Mouse (Mus musculus) forebrain, embryonic 10.5 days (tissue): ENCODE data around the gene Polr2j. TPM values are rescaled to one million over a fixed set of nuclear protein-coding genes. Genes with fewer than 3 reads are reported as not detected.

Experiments
- DNase-seq: peaks from one replicate; pipeline ENCODE4 v3.0.0-alpha.2; 2017; ENCODE audit warnings: low spot score; ENCODE audit errors: extremely low spot score
- H3K27ac ChIP-seq: fragments of 300-500 bp; sonication (generic); 2 replicates; pipeline ENCODE4 v1.5.1; 2016; ENCODE audit warnings: mild to moderate bottlenecking
- H3K27me3 ChIP-seq: fragments of 300-500 bp; sonication (generic); 2 replicates; pipeline ENCODE4 v1.6.1; 2016; ENCODE audit warnings: mild to moderate bottlenecking; ENCODE audit not compliant: poor library complexity, severe bottlenecking
- H3K36me3 ChIP-seq: fragments of 300-500 bp; sonication (generic); replicated peaks from 2 replicates; pipeline ENCODE4 v1.6.1; 2016; ENCODE audit warnings: mild to moderate bottlenecking, moderate library complexity
- H3K4me1 ChIP-seq: fragments of 300-500 bp; sonication (generic); 2 replicates; pipeline ENCODE4 v1.6.1; 2016
- H3K4me3 ChIP-seq: fragments of 300-500 bp; sonication (generic); 2 replicates; pipeline ENCODE4 v1.5.1; 2016; ENCODE audit warnings: mild to moderate bottlenecking, moderate library complexity
- H3K9me3 ChIP-seq: fragments of 300-500 bp; sonication (generic); 2 replicates; pipeline ENCODE4 v1.6.1; 2016; ENCODE audit warnings: mild to moderate bottlenecking, moderate library complexity
- WGBS: fragments of 180-500 bp; shearing (Covaris S2); methylation state at CpG from one replicate; pipeline ENCODE4 v1.1.7; 2016; 5-methylcytosine and 5-hydroxymethylcytosine counted together
- polyA plus RNA-seq: library from polyadenylated mRNA; unstranded; fragments of >200 nt; fragmentation: Nextera tagmentation; extraction: Ambion mirVana; gene quantifications from 2 replicates; pipeline ENCODE4 v1.2.1, GENCODE M21; 2016

Gene Polr2j
- polyA plus RNA-seq = 299 and 302 TPM in 2 replicates

DNA sequence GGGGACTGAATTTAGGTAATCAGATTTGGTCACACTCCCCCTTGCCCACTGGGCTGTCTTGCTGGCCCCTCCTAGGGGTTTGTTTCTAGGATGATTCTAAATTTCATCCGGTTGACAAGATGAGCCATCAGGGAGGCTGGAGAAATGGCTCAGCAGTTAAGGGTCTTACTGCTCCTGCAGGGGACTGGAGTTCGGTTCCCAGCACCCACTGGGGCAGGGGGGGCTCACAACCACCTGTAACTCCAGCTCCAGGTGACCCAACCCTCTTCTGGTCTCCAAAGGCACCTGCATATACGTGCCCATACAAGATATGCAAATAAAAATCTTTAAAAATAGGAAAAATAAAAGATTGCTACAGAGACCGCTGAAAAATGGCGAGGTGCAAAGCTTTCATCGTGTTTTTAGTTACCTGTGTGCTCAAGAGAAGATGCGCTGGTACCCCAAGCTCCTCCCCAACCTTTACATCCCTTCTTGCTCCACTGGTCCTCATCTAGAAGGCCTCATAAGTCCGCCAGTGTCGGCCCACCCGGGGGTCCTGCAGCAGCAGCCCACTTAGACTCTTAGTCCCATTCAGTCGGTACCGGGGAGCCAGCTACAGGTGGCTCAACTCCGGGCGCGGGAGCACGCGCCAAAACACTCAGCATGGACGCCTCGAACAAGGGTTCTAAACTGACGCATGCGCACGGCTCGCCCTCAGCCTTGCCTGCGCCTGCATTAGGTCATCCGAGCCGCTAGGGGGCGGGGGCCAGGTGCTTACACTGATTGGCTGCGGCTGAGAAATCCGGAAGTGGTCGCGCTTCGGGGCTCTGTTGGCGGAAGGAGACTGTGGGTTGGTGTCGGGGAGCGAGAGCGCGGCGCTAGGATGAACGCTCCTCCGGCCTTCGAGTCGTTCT lies at the start of gene Polr2j:
Gene Polr2j, plus strand, starts transcription at position 741 of the 893 bp plus-strand sequence.
- peak within 1 kb of the TSS; percentile 95 for H3K4me3 ChIP-seq
- H3K9me3 ChIP-seq = no peaks in the 10 kb centered on the region
- peaks cover 30% of the 10 kb centered on the region for H3K4me1 ChIP-seq
- H3K27ac ChIP-seq = peak within 1 kb of the TSS; percentile 94
- H3K36me3 ChIP-seq = peaks cover 43% of the 10 kb centered on the region
- peak; percentile 98 for DNase-seq
- H3K27me3 ChIP-seq = no peaks in the 10 kb centered on the region
- WGBS = 3% methylated on average over 42 of the region's 42 CpGs

DNA sequence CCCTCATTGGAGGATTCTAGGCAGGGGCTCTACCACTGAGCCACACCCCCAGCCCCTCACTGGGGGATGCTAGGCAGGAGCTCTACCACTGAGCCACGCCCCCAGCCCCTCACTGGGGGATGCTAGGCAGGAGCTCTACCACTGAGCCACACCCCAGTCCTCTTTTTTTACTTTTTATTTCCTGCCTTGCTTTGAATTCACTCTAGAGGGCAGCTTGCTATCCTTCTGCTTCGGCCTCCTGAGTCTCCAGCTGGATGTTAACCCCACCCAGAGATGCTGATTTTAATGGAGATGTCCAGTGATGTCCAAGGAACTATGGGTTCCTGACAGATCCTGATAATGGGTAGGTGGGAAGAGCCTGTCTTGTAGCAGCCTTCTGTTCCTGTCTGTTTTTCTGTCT lies 47.0 kb upstream of the Polr2j start:
- Histone ChIP-seq H3K4me3 (no peak overlapping the region), H3K9me3 (no peaks in the 10 kb centered on the region), H3K27me3 (no peaks in the 10 kb centered on the region), H3K4me1 (no peaks in the 10 kb centered on the region), H3K27ac (no peak overlapping the region), H3K36me3 (no peaks in the 10 kb centered on the region)
- WGBS = 72% methylated on average over 2 of the region's 2 CpGs
- no peak for DNase-seq

DNA sequence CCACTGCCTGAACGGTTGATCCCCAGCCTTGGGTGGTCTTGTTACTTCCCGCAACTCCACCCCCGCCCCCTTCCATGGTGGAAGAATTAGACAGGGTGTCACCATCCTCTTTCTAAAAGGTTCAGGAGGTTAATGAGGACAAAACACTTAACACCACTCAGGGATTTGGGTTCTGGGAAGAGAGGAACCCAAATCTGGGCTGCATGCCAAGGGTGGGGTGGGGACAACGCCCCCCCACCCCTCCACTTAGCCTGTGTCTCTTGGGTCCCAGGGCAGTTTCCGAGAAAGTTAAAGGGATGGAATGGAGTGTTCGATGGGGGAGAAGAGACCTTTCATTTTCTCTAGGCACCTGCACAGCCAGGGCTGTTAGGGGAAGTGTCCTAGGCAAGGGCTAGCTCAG lies 43.4 kb upstream of the Polr2j start:
- WGBS = 74% methylated on average over 6 of the region's 6 CpGs
- Histone ChIP-seq H3K9me3 (no peaks in the 10 kb centered on the region), H3K4me3 (no peak overlapping the region), H3K27ac (no peak overlapping the region), H3K4me1 (no peaks in the 10 kb centered on the region), H3K27me3 (no peaks in the 10 kb centered on the region), H3K36me3 (no peaks in the 10 kb centered on the region)
- no peak for DNase-seq

DNA sequence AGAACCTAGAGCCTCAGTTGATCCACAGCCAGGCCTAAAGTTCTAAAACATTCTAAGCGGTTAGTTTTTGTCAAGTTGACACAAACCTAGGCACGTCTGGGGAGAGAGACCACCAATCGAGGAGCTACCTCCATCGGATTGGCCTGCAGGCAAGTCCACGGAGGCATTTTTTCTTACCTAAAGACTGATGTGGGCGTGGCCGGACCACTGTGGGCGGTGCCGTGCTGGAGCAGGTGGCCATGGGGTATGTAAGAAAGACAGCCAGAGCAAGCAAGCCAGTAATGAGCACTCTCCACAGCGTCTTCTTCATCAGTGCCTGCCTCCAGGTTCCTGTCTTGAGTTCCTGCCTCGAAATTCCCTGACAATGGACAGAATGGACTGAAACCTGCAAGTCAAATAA lies 42.9 kb upstream of the Polr2j start:
- Histone ChIP-seq H3K27me3 (no peaks in the 10 kb centered on the region), H3K9me3 (no peaks in the 10 kb centered on the region), H3K4me1 (no peaks in the 10 kb centered on the region), H3K27ac (no peak overlapping the region), H3K4me3 (no peak overlapping the region), H3K36me3 (no peaks in the 10 kb centered on the region)
- no peak for DNase-seq
- WGBS = 70% methylated on average over 11 of the region's 11 CpGs

DNA sequence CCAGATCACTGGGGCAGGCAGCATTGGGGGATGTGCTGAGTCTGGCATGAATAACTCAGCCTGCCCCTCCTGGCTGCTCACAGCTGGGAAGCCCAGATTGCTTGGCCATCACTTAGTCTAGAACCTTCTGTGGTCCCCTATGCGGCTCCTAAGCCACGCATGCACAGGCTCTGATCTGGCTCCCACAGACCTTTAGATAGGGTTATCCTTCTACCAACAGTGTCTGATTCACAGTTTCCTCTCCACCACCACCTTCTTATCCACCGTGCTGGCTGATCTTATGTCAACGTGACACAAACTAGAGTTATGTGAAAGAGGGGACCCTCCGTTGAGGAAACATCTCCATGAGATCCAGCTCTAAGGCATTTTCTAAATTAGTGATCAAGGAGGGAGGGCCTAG lies 41.4 kb upstream of the Polr2j start:
- no peaks in the 10 kb centered on the region for H3K27me3 ChIP-seq
- H3K9me3 ChIP-seq = no peaks in the 10 kb centered on the region
- H3K4me3 ChIP-seq = no peak overlapping the region
- H3K36me3 ChIP-seq = no peaks in the 10 kb centered on the region
- WGBS = 94% methylated on average over 5 of the region's 5 CpGs
- no peak overlapping the region for H3K27ac ChIP-seq
- H3K4me1 ChIP-seq = no peaks in the 10 kb centered on the region
- DNase-seq = no peak

DNA sequence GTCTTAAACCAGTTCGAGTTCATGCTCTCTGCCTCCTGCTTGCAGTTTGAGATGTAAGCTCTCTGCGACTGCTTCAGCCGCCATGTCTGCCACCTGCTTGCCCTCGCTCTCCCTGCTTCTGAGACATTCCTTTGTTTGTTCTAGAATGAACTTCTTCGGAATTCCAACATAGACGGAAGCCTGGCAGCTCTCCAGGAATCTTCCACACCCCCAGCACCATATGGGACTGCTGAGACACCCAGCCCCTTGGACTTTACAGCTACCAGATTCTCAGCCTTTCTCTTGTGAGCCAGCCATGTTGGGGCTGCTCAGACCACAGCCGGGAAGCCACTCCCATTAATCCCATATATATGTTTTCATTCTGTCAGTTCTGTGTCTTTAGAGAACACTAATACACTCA lies 40.1 kb upstream of the Polr2j start:
- no peaks in the 10 kb centered on the region for H3K27me3 ChIP-seq
- DNase-seq = no peak
- no peaks in the 10 kb centered on the region for H3K4me1 ChIP-seq
- no peak overlapping the region for H3K4me3 ChIP-seq
- no peak overlapping the region for H3K27ac ChIP-seq
- no peaks in the 10 kb centered on the region for H3K9me3 ChIP-seq
- no peaks in the 10 kb centered on the region for H3K36me3 ChIP-seq
- WGBS = 72% methylated on average over 7 of the region's 7 CpGs

DNA sequence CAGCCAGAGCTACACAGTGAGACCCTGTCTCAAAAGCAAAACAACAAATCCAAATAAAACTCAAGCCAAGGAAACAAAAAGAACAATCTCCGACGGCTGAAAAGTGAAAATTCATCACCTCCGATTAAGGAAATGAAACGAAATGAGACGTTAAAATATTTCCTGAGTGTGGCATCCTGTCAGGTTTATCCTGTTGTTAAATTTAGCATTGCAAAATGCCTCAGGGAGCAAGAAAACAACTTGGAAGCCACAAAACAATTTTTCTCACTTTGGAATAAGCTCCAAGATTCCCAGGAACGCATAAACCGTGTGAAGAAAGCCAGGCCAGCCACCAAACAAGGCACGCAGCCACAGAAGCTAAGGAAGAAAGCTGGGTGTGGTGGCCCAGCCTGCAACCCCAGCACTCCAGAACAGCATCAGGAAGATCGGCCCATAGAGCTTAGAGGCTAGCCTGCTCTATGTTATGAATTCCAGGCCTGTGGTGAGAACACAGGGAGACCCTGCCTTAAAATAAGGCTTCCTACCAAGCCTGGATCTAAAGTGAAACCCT lies 39.4 kb upstream of the Polr2j start:
- no peaks in the 10 kb centered on the region for H3K36me3 ChIP-seq
- no peaks in the 10 kb centered on the region for H3K4me1 ChIP-seq
- H3K27ac ChIP-seq = no peak overlapping the region
- WGBS = 91% methylated on average over 9 of the region's 9 CpGs
- H3K9me3 ChIP-seq = no peaks in the 10 kb centered on the region
- H3K27me3 ChIP-seq = no peaks in the 10 kb centered on the region
- no peak for DNase-seq
- H3K4me3 ChIP-seq = no peak overlapping the region

DNA sequence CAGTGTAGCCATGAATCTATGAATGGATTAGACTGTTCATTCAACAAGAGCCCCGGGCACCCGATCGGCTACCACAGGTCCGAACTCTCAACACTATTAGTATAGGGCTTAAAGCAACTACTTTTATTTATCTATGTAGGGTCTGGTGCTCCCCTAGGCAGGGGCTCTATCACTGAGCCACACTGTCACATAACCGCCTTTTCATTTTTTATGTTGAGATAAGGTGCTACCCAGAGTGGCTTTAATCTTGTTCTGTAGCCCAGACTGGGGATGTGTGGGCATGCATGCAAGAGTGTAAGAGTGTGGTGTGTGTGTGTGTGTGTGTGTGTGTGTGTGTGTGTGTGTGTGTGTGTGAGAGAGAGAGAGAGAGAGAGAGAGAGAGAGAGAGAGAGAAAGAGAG lies 38.3 kb upstream of the Polr2j start:
- Histone ChIP-seq H3K27ac (no peak overlapping the region), H3K4me3 (no peak overlapping the region), H3K9me3 (no peaks in the 10 kb centered on the region), H3K4me1 (peaks cover under 1% of the 10 kb centered on the region), H3K27me3 (no peaks in the 10 kb centered on the region), H3K36me3 (no peaks in the 10 kb centered on the region)
- WGBS = 97% methylated on average over 5 of the region's 5 CpGs
- DNase-seq = no peak

DNA sequence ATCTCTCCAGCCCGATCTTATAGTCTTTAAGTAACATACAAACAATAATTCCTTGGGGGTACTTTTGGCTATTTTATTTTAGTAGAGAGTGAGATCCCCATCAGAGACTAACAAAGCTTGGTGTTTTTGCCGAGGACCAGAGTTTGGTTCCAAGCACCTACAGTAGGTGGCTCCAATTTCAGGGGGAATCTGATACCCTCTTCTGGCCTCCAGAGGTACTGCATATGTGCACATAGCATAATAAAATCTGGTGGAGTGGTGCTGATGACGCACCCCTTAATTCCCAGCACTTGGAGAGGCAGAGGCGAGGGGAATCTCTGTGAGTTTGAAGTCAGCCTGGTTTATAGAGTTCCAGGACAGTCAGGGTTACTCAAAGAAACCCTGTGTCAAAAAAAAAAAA lies 34.1 kb upstream of the Polr2j start:
- no peak overlapping the region for H3K27ac ChIP-seq
- no peak overlapping the region for H3K4me3 ChIP-seq
- WGBS = 78% methylated on average over 4 of the region's 4 CpGs
- no peaks in the 10 kb centered on the region for H3K9me3 ChIP-seq
- peaks cover 32% of the 10 kb centered on the region for H3K4me1 ChIP-seq
- H3K27me3 ChIP-seq = peaks cover 35% of the 10 kb centered on the region
- no peak for DNase-seq
- no peaks in the 10 kb centered on the region for H3K36me3 ChIP-seq

DNA sequence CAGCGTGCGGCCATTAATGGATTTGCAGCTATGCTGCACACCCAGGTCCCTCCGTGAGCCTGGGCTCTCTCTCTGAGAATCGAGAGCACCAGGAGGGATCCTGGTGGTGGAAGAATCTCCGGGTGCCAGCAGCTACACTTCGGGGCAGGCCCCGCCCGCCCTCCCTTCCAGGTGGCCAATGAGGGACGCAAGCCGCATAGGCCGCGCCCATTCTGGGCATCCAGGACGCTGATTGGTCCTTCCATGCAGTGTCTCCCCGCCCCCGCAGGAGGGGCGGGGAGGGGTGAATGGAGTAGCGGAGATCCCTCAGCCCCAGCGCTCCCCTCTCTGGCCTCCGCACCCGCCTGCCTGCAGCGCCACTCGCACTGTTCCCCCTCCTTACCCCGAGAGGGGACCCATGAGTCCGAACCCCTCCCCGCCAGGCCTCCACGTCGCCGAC lies 32.7 kb upstream of the Polr2j start, which contains the start of gene Rasa4:
Gene Rasa4, plus strand, starts transcription at position 248 of the 439 bp plus-strand sequence.
- no peaks in the 10 kb centered on the region for H3K36me3 ChIP-seq
- H3K4me1 ChIP-seq = peaks cover 37% of the 10 kb centered on the region
- peak within 1 kb of the TSS; percentile 56 for H3K4me3 ChIP-seq
- H3K9me3 ChIP-seq = no peaks in the 10 kb centered on the region
- H3K27me3 ChIP-seq = peaks cover 41% of the 10 kb centered on the region
- DNase-seq = peak; percentile 89
- WGBS = under 1% methylated on average over 28 of the region's 28 CpGs
- H3K27ac ChIP-seq = peak within 1 kb of the TSS; percentile 35

DNA sequence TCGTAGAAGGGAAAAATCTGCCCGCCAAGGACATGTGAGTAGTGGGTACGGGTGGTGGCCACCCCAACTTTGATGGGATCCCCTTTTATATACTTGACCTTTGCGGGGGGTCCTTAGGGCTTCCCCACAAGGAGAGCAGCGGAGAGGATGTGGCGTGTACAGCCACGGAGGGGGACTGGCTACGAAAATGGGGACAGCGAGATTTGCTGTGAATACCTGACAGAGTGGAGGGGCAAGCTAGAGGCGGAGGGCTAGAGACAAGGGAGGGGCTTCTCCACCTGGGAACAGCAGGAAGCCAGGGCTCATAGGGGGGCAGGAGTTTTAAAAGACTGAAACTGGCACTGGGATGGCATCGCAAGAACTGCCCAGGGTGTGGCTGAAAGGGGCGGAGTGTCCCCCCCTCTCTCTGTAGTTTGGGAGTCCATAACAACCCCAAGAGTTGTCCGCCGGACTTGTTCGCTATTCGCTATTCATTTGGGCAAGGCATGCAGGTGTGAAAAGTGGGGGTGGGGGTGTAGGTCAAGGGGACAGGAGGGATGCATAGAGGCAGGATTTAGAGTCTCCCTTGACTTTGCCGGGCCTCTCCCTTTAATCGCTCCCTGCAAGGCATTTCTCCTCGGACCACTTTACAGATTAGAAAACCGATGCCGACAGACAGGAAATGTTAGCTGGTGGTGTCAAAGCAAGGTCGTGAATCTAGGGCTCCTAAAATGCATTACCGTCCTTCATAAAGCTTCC lies 32.1 kb upstream of the Polr2j start:
- Histone ChIP-seq H3K27ac (peak overlapping the region; percentile 35), H3K4me1 (peaks cover 42% of the 10 kb centered on the region), H3K9me3 (no peaks in the 10 kb centered on the region), H3K4me3 (peak overlapping the region; percentile 56), H3K36me3 (no peaks in the 10 kb centered on the region), H3K27me3 (peaks cover 45% of the 10 kb centered on the region)
- peak; percentile 22 for DNase-seq
- WGBS = 1% methylated on average over 23 of the region's 23 CpGs

DNA sequence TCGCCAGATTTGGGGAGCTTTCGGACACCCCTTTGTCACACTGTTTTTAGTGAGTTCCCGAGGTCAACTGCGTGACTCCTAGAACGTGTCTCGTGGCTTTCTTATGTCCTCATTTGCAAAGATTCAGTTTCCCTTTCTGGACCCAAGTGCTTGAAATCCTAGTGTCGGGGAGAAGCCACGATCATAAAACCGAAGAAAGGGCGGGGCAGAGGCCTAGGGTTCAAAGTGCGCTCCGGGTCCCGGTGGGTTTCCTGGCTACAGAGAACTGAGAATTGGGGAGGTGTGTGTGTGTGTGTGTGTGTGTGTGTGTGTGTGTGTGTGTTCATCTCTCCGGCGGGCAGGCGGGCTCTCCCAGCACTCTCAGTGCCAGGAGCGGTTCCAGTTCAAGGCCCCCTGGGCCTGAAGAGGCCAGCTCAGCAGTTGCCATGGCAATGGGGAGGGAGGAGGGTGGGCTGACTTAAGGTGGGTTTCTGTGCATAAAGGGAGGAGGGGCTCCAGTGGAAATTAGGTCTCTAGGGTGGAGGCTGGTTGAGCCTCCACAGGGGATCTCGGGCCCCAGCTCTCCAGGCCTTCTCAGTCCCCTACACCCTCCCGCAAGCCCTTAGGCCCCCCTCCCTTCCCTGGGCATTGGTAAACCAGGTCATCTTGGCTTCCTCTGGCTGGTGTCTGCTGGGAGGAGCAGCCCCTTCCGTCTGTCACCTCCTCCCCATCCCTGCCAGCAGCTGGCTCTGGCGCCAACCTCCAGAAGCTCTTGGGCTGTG lies 31.4 kb upstream of the Polr2j start:
- Histone ChIP-seq H3K27me3 (peaks cover 45% of the 10 kb centered on the region), H3K4me3 (peak overlapping the region; percentile 56), H3K27ac (peak overlapping the region; percentile 56), H3K9me3 (no peaks in the 10 kb centered on the region), H3K4me1 (peaks cover 42% of the 10 kb centered on the region), H3K36me3 (no peaks in the 10 kb centered on the region)
- WGBS = 5% methylated on average over 21 of the region's 21 CpGs
- peak; percentile 44 for DNase-seq
